Mouse (Mus musculus): ENCODE measurements around the gene Dgki. TPM values are rescaled to one million over a fixed set of nuclear protein-coding genes. Genes with fewer than 3 reads are reported as not detected.
A peak's percentile ranks its signal among the peaks of the same experiment; 100 is the strongest.

The Dgki gene
- polyA plus RNA-seq, 1 experiment from 2014 or later, result 0.97 TPM

DNA sequence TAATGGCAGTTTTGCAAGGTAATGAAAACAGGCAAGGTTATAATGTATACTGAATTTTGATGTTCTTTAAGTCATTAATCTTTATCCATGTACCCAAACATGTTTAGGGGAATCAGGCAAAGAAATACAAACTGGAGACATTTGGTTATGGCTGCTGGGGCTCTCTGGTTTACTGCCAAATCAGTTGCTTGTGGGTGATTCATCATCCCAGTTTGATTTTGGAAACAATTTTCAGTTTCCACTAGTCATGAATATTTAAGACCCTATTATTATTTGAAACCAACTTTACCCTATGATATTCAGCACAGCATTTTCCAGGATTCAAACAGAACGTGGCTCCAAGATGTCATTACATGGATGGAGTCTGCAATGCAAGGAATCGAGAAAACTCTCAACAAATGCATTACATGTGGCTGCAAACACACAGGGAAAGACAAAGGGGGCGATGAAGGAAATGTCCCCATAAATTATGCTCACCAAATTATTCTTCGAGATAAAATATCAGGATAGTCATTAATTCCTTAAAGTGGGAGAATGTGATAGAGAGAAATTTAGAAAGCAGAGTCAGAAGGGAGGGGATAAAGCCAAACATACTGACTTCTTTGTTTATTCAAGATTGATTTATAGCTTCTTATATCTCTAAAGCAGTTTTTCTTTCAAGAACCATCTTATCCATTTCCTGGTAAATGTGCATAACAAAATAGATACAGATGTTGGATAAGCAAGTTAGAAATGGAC is 481.5 kb downstream of the Dgki start:
- H3K36me3 ChIP-seq (ENCODE audit: control insufficient read depth, insufficient read depth, low read length), result no peaks in the 10 kb centered on the region
- no peak overlapping the region for H3K27ac ChIP-seq (replicated peaks; ENCODE audit: low read depth, low read length)
- no peak overlapping the region for H3K9ac ChIP-seq (ENCODE audit: low read length)
- no peaks in the 10 kb centered on the region for H3K9me3 ChIP-seq (ENCODE audit: control insufficient read depth, low read length)
- DNase-seq (ENCODE audit: low spot score) (no peak), ATAC-seq (ENCODE audit: insufficient number of reproducible peaks, low FRiP score, low TSS enrichment, low read depth) (no peak)
- no peaks in the 10 kb centered on the region for H3K27me3 ChIP-seq (ENCODE audit: control insufficient read depth, insufficient read depth, low read length)
- 51% methylated on average over 4 of the region's 4 CpGs for WGBS
- no peak overlapping the region for H3K4me3 ChIP-seq (ENCODE audit: low read depth, low read length)
- no peak overlapping the region for H3K4me2 ChIP-seq (ENCODE audit: low read depth, severe bottlenecking)
- 0 out of 2 replicates have a peak, but pooled peaks cover 3% of the 10 kb centered on the region for H3K4me1 ChIP-seq (ENCODE audit: control insufficient read depth, insufficient read depth, low read length)

DNA sequence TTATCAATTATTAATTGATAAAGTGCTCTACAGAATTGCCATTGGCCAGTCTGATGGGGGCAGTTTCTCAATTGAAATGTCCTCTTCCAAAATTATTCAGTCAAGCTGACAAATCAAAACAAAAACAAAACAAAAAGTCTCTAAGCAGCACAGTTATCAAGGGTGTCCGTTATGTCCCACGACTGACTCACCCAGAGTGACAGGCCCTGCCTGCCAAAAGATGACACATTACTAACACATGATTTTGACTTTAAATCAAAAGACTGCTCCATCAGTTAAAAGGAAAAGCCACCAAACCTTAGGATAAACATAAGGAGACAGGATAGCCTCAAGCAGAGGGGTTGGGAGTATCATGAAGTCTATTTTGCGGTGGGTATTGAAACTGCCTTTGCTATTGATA is 483.3 kb downstream of the Dgki start:
- Histone ChIP-seq H3K4me3 (ENCODE audit: low read depth, low read length) (no peak overlapping the region), H3K4me2 (ENCODE audit: low read depth, severe bottlenecking) (no peak overlapping the region), H3K4me1 (ENCODE audit: control insufficient read depth, insufficient read depth, low read length) (0 out of 2 replicates have a peak, but pooled peaks cover 3% of the 10 kb centered on the region), H3K27ac (replicated peaks; ENCODE audit: low read depth, low read length) (no peak overlapping the region), H3K9me3 (ENCODE audit: control insufficient read depth, low read length) (no peaks in the 10 kb centered on the region), H3K36me3 (ENCODE audit: control insufficient read depth, insufficient read depth, low read length) (no peaks in the 10 kb centered on the region), H3K27me3 (ENCODE audit: control insufficient read depth, insufficient read depth, low read length) (no peaks in the 10 kb centered on the region), H3K9ac (ENCODE audit: low read length) (no peak overlapping the region)
- DNase-seq (ENCODE audit: low spot score) (no peak), ATAC-seq (ENCODE audit: insufficient number of reproducible peaks, low FRiP score, low TSS enrichment, low read depth) (no peak)
- WGBS, result 94% methylated on average over 3 of the region's 3 CpGs

DNA sequence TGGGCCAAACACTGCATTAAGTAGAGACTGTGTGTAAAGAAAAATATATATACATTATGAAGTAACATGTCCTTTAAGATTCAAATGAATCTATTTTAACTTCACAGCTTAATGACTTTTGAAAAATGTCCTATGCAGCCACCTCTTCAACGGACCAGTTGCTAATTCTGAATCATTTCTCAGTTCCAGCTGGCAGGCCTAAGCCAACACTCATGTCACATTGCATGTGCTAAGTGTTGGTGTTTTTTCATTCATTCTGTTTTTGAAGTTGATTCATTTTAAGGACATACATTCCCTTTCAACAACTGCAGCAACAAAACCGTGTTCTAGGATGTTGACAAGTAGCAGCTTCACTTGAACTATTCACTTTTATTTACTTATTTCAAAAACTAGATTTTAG is 484.0 kb downstream of the Dgki start:
- H3K27me3 ChIP-seq (ENCODE audit: control insufficient read depth, insufficient read depth, low read length), result no peaks in the 10 kb centered on the region
- no peak for ATAC-seq (ENCODE audit: insufficient number of reproducible peaks, low FRiP score, low TSS enrichment, low read depth)
- no peak overlapping the region for H3K27ac ChIP-seq (replicated peaks; ENCODE audit: low read depth, low read length)
- no peak overlapping the region for H3K4me3 ChIP-seq (ENCODE audit: low read depth, low read length)
- no peak overlapping the region for H3K9ac ChIP-seq (ENCODE audit: low read length)
- 76% methylated on average over 2 of the region's 2 CpGs for WGBS
- no peaks in the 10 kb centered on the region for H3K36me3 ChIP-seq (ENCODE audit: control insufficient read depth, insufficient read depth, low read length)
- H3K4me2 ChIP-seq (ENCODE audit: low read depth, severe bottlenecking), result no peak overlapping the region
- H3K4me1 ChIP-seq (ENCODE audit: control insufficient read depth, insufficient read depth, low read length), result peaks cover 3% of the 10 kb centered on the region; the same call in 1 of the 2 replicates
- DNase-seq (ENCODE audit: low spot score), result no peak
- H3K9me3 ChIP-seq (ENCODE audit: control insufficient read depth, low read length), result no peaks in the 10 kb centered on the region

DNA sequence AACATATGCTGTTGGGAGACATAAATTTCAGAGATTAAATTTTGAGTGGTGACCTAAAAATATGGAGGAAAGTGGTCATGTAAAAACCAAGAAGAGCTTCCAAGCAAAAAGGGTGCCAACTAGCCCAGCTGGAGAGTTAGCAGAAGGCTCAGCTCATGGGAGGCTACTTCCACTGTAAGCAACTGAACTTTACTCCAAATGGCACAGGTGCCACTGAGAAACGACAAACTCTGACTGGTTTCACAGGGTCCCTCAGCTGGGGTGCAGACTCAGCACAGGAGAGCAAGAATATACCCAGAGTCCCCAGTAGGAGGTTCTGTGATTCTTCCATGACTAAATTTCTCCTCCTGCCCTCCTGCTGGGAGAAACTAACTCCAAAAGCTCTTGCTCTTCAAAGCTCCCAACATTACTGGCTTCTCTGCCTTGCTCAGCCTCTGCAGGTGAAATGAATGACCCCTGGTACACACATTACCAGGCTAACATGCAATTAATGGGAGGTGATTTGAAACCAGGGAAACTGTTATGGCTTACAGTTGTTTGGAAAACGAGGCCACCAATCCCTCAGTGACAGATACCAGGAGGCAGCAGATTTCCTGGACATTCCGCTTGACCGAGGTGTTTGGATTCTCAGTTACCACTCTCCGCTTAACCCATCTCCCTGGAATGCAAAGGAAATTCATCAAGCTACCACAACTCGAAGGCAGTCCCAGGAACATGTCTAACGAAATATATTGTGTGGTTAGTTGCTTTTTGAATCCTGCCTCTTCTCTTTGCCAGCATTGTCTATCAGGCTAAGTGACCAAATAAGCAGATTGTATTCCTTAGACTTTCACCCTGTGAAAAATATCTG is 487.1 kb downstream of the Dgki start:
- Histone ChIP-seq H3K9ac (ENCODE audit: low read length) (no peak overlapping the region), H3K9me3 (ENCODE audit: control insufficient read depth, low read length) (no peaks in the 10 kb centered on the region), H3K4me1 (ENCODE audit: control insufficient read depth, insufficient read depth, low read length) (peaks cover 5% of the 10 kb centered on the region; the same call in 1 of the 2 replicates), H3K36me3 (ENCODE audit: control insufficient read depth, insufficient read depth, low read length) (no peaks in the 10 kb centered on the region), H3K4me2 (ENCODE audit: low read depth, severe bottlenecking) (no peak overlapping the region), H3K4me3 (ENCODE audit: low read depth, low read length) (no peak overlapping the region), H3K27ac (replicated peaks; ENCODE audit: low read depth, low read length) (no peak overlapping the region), H3K27me3 (ENCODE audit: control insufficient read depth, insufficient read depth, low read length) (no peaks in the 10 kb centered on the region)
- 52% methylated on average over 7 of the region's 7 CpGs for WGBS
- DNase-seq (ENCODE audit: low spot score), result no peak
- no peak for ATAC-seq (ENCODE audit: insufficient number of reproducible peaks, low FRiP score, low TSS enrichment, low read depth)

DNA sequence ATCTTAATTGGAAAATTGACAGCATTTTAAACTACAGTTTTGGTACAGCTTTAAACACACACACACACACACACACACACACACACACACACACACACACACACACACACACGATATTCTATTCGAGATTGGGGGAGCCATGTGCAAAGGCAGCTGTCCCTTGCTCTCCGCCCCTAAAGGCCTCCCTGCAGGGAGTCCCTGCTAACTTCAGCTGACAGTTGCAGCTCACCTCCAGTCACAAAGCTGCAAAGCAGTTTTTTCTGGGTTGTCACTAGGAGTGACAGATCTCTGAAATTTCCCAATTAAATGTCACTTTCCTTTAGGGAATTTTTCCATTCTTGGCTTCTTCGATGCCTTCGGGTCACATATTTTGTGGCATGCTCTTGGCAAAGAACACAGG is 489.5 kb downstream of the Dgki start:
- peaks cover 5% of the 10 kb centered on the region; the same call in 1 of the 2 replicates for H3K4me1 ChIP-seq (ENCODE audit: control insufficient read depth, insufficient read depth, low read length)
- H3K4me2 ChIP-seq (ENCODE audit: low read depth, severe bottlenecking), result peak overlapping the region; percentile 80
- WGBS, result 17% methylated on average over 5 of the region's 5 CpGs
- peak overlapping the region; percentile 77 for H3K4me3 ChIP-seq (ENCODE audit: low read depth, low read length)
- H3K36me3 ChIP-seq (ENCODE audit: control insufficient read depth, insufficient read depth, low read length), result no peaks in the 10 kb centered on the region; the same call in 1 of the 2 replicates
- no peak for ATAC-seq (ENCODE audit: insufficient number of reproducible peaks, low FRiP score, low TSS enrichment, low read depth)
- H3K9ac ChIP-seq (ENCODE audit: low read length), result no peak overlapping the region
- H3K9me3 ChIP-seq (ENCODE audit: control insufficient read depth, low read length), result no peaks in the 10 kb centered on the region
- H3K27me3 ChIP-seq (ENCODE audit: control insufficient read depth, insufficient read depth, low read length), result no peaks in the 10 kb centered on the region
- H3K27ac ChIP-seq (replicated peaks; ENCODE audit: low read depth, low read length), result 0 out of 2 replicates have a peak overlapping the region, but pooled peaks have one; percentile 95
- no peak for DNase-seq (ENCODE audit: low spot score)

DNA sequence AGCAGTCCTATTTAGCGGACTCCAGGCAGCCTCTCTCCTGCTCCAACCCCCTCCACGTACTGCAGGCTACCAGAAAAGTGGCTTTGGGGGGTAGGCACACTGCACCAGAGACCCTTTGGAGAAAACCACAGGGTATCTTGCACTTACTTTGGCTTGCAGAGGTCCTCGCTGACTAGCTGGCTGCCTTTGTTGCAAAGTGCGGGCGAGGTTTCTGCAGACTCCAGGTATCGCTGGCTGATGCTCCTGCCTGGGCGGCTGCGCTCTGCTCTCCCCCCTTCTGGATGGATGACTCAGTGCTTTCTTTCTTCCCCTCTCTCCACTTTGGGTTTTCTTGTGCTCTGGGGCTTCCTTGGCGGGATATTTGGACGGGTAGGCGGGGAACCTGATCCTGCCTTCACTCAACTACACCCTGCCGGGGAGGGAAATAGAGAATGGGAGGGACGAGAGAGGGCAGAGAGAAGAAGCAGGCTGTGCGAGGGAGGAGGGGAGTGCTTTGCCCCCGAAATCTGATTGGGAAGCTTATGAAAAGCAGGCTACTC is 490.2 kb downstream of the Dgki start, which contains the start of gene Ptn:
Gene Ptn, minus strand, starts transcription at position 474 of the 539 bp plus-strand sequence.
- Histone ChIP-seq H3K36me3 (ENCODE audit: control insufficient read depth, insufficient read depth, low read length) (no peaks in the 10 kb centered on the region; the same call in 1 of the 2 replicates), H3K4me2 (ENCODE audit: low read depth, severe bottlenecking) (peak within 1 kb of the TSS; percentile 80), H3K4me1 (ENCODE audit: control insufficient read depth, insufficient read depth, low read length) (peaks cover 5% of the 10 kb centered on the region; the same call in 1 of the 2 replicates), H3K9me3 (ENCODE audit: control insufficient read depth, low read length) (no peaks in the 10 kb centered on the region), H3K27me3 (ENCODE audit: control insufficient read depth, insufficient read depth, low read length) (no peaks in the 10 kb centered on the region), H3K4me3 (ENCODE audit: low read depth, low read length) (peak within 1 kb of the TSS; percentile 77), H3K9ac (ENCODE audit: low read length) (peak within 1 kb of the TSS; percentile 93), H3K27ac (replicated peaks; ENCODE audit: low read depth, low read length) (peak within 1 kb of the TSS; percentile 95)
- peak; percentile 86 for ATAC-seq (ENCODE audit: insufficient number of reproducible peaks, low FRiP score, low TSS enrichment, low read depth)
- peak; percentile 83 for DNase-seq (ENCODE audit: low spot score)
- WGBS, result under 1% methylated on average over 15 of the region's 15 CpGs

DNA sequence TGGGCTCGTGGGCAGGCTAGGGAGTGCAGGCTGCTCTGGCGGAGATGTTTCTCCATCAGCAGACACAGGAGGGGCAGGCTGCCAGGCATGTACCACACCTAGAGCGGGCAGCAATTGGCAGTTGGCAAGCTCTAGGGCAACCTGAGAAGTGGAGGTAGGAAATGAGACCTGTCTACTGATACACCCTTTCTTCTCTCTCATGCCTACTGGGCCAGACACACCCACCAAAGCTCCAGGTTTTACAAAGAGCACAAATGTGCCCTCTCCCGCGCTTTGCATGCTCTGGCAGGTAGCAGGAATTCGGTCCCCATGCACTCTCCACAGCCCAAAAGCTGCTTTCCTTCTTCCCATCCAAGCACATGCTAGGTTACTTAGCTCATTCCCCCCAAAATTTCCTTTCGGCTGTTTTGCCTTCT is 490.7 kb downstream of the Dgki start:
- DNase-seq (ENCODE audit: low spot score) (peak; percentile 75), ATAC-seq (ENCODE audit: insufficient number of reproducible peaks, low FRiP score, low TSS enrichment, low read depth) (peak; percentile 44; the same call in 1 of the 2 replicates)
- Histone ChIP-seq H3K9ac (ENCODE audit: low read length) (peak overlapping the region; percentile 93), H3K27me3 (ENCODE audit: control insufficient read depth, insufficient read depth, low read length) (no peaks in the 10 kb centered on the region), H3K4me3 (ENCODE audit: low read depth, low read length) (peak overlapping the region; percentile 77), H3K36me3 (ENCODE audit: control insufficient read depth, insufficient read depth, low read length) (no peaks in the 10 kb centered on the region; the same call in 1 of the 2 replicates), H3K9me3 (ENCODE audit: control insufficient read depth, low read length) (no peaks in the 10 kb centered on the region), H3K4me2 (ENCODE audit: low read depth, severe bottlenecking) (peak overlapping the region; percentile 80), H3K4me1 (ENCODE audit: control insufficient read depth, insufficient read depth, low read length) (peaks cover 5% of the 10 kb centered on the region; the same call in 1 of the 2 replicates), H3K27ac (replicated peaks; ENCODE audit: low read depth, low read length) (peak overlapping the region; percentile 95)
- 6% methylated on average over 7 of the region's 7 CpGs for WGBS

Data from limb, embryonic 11.5 days (tissue).